8 mouse cellular contexts compared by ENCODE assay signal in genomic region chr19:15983739-15984344, GRCm38 (mm10). TPM values are rescaled to one million over a fixed set of nuclear protein-coding genes. Genes with fewer than 3 reads are reported as not detected.
DNase-seq lines count a peak whose midpoint lies in the region; ATAC-seq lines count a peak whose summit lies in the region.

No protein-coding gene starts in this region.

- H3K4me1 ChIP-seq in heart, embryonic 10.5 days, result no peaks in the 10 kb centered on the region
- 0 out of 2 replicates have a peak, but pooled peaks cover 6% of the 10 kb centered on the region for H3K4me1 ChIP-seq in forebrain, embryonic 11.5 days (replicated peaks; ENCODE audit: control insufficient read depth, insufficient read depth, low read length)
- peaks cover 23% of the 10 kb centered on the region for H3K4me1 ChIP-seq in liver, embryonic 15.5 days (replicated peaks)

- no peak for DNase-seq in heart, embryonic 10.5 days (ENCODE audit: low spot score)
- DNase-seq in heart, adult 8-10 months (ENCODE audit: low spot score), result no peak
- DNase-seq in CD4-positive helper T cell, adult 2 months (ENCODE audit: low read depth, low spot score), result peak; percentile 21
- no peak for DNase-seq in forebrain, embryonic 11.5 days (ENCODE audit: low spot score)
- no peak for DNase-seq in frontal cortex, postnatal 36 days (ENCODE audit: low spot score in 2 of 2)
- no peak for DNase-seq in urinary bladder, adult 18-20 months (ENCODE audit: low spot score in 2 of 2)
- DNase-seq in urinary bladder, postnatal 36 days (ENCODE audit: low spot score in 2 of 2), result no peak

- H3K9me3 ChIP-seq in heart, embryonic 10.5 days, result no peaks in the 10 kb centered on the region
- H3K9me3 ChIP-seq in forebrain, embryonic 11.5 days (ENCODE audit: control insufficient read depth, low read length), result no peaks in the 10 kb centered on the region
- H3K9me3 ChIP-seq in liver, embryonic 15.5 days (replicated peaks), result no peaks in the 10 kb centered on the region

- peak overlapping the region; percentile 95 for H3K27ac ChIP-seq in heart, embryonic 10.5 days
- peak overlapping the region; percentile 88 for H3K27ac ChIP-seq in forebrain, embryonic 11.5 days (ENCODE audit: low read depth, low read length)
- H3K27ac ChIP-seq in liver, embryonic 15.5 days (replicated peaks), result no peak overlapping the region

- H3K4me3 ChIP-seq in heart, embryonic 10.5 days, result peak overlapping the region; percentile 85
- peak overlapping the region; percentile 88 for H3K4me3 ChIP-seq in forebrain, embryonic 11.5 days (ENCODE audit: low read depth, low read length)
- peak overlapping the region; percentile 82 for H3K4me3 ChIP-seq in liver, embryonic 15.5 days (replicated peaks)

- peak overlapping the region; percentile 95 for H3K9ac ChIP-seq in forebrain, embryonic 11.5 days (ENCODE audit: low read length)
- peak overlapping the region; percentile 85 for H3K9ac ChIP-seq in liver, embryonic 15.5 days

- H3K4me2 ChIP-seq in forebrain, embryonic 11.5 days (ENCODE audit: low read depth, low read length, severe bottlenecking), result peak overlapping the region; percentile 57
- H3K4me2 ChIP-seq in liver, embryonic 15.5 days, result peak overlapping the region; percentile 95

- H3K36me3 ChIP-seq in heart, embryonic 10.5 days, result peaks cover 14% of the 10 kb centered on the region
- no peaks in the 10 kb centered on the region for H3K36me3 ChIP-seq in forebrain, embryonic 11.5 days (ENCODE audit: control insufficient read depth, insufficient read depth, low read length)
- H3K36me3 ChIP-seq in liver, embryonic 15.5 days (replicated peaks), result 0 out of 2 replicates have a peak, but pooled peaks cover 3% of the 10 kb centered on the region

- H3K27me3 ChIP-seq in heart, embryonic 10.5 days (ENCODE audit: insufficient read depth, poor library complexity, severe bottlenecking), result no peaks in the 10 kb centered on the region
- H3K27me3 ChIP-seq in forebrain, embryonic 11.5 days (ENCODE audit: control insufficient read depth, insufficient read depth, low read length), result no peaks in the 10 kb centered on the region
- H3K27me3 ChIP-seq in liver, embryonic 15.5 days, result no peaks in the 10 kb centered on the region

- ATAC-seq in forebrain, embryonic 11.5 days (replicated peaks; ENCODE audit: low FRiP score), result 0 out of 2 replicates have a peak, but pooled peaks have one; percentile 34
- ATAC-seq in liver, embryonic 15.5 days (ENCODE audit: insufficient read depth), result no peak

- 49% methylated on average over 15 of the region's 15 CpGs for WGBS in heart, embryonic 10.5 days
- WGBS in forebrain, embryonic 11.5 days, result 49% methylated on average over 15 of the region's 15 CpGs
- 45% methylated on average over 15 of the region's 15 CpGs for WGBS in liver, embryonic 15.5 days (ENCODE audit: insufficient replicate concordance)

RNA-seq across cellular contexts. Expression of gene Cep78, which starts 0.9 kb away (rescaled TPM):
- 21.1 and 27.4 TPM in 2 replicates for polyA plus RNA-seq in heart, embryonic 10.5 days (2016; fragmentation: Nextera tagmentation; extraction: Ambion mirVana)
- 1 to 10 TPM; 3.5 to 3.7 (median 3.6) TPM for total RNA-seq in heart, adult 8-10 months (2022)
- polyA plus RNA-seq in forebrain, embryonic 11.5 days (2014; fragmentation: Nextera tagmentation; extraction: Ambion mirVana), result 68.7 TPM in 2 replicates
- polyA plus RNA-seq in liver, embryonic 15.5 days (2015; fragmentation: Nextera tagmentation; extraction: Ambion mirVana), result 7.3 and 7.8 TPM in 2 replicates

RNA-seq across cellular contexts. Expression of gene Psat1, which starts 36.7 kb away (rescaled TPM):
- 56.5 and 88.5 TPM in 2 replicates for polyA plus RNA-seq in heart, embryonic 10.5 days (2016; fragmentation: Nextera tagmentation; extraction: Ambion mirVana)
- 1 to 10 TPM; 3.1 to 4.8 (median 4.0) TPM for total RNA-seq in heart, adult 8-10 months (2022)
- polyA plus RNA-seq in forebrain, embryonic 11.5 days (2014; fragmentation: Nextera tagmentation; extraction: Ambion mirVana), result 137 and 142 TPM in 2 replicates
- polyA plus RNA-seq in liver, embryonic 15.5 days (2015; fragmentation: Nextera tagmentation; extraction: Ambion mirVana), result 169 and 208 TPM in 2 replicates
